Mouse (Mus musculus) urinary bladder, postnatal 10 days (tissue): ENCODE measurements around the gene Rpgrip1l.

Experiments used
- DNase-seq: peaks from one replicate; pipeline ENCODE4 v3.0.0; 2022; ENCODE audit warnings: low spot score

Rpgrip1l gene

DNA sequence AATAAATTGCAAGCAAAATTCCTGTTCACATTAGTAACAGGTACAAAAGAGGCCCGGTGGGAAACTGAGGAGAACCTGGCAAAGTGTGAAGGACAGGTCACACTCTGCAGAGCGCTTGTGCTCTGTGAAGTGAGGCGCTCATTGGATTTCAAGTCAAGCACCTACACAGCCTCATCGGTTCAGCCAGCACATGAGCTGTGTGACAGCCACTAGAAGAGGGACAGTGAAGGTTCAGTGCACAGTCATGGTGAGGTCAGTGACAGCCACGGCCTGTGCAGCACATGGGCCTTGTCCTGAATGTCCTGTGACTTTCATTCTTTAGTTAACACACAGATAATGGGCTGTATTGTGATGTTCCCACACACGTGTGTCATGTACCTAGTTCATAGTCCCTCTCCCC lies 107.2 kb downstream of the Rpgrip1l start:
- no peak for DNase-seq

DNA sequence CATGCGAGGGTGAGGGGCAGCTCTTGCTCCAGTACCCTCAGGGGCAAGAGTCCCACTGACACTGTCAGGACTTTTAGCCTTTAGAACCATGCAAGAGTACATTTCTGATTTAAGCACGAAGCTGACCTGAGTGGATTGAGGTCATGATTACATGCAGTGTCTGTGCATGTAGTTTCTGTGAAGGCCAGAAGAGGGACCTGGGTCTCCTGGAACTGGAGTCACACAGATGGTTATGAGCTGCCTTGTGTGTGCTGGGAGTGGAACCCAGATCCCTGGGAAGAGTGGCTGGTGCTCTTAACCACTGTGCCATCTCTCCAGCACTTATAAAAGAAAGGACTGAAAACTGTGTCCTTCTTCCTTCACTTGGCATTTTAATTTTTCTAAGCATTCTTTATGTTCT lies 111.9 kb downstream of the Rpgrip1l start:
- DNase-seq = no peak

DNA sequence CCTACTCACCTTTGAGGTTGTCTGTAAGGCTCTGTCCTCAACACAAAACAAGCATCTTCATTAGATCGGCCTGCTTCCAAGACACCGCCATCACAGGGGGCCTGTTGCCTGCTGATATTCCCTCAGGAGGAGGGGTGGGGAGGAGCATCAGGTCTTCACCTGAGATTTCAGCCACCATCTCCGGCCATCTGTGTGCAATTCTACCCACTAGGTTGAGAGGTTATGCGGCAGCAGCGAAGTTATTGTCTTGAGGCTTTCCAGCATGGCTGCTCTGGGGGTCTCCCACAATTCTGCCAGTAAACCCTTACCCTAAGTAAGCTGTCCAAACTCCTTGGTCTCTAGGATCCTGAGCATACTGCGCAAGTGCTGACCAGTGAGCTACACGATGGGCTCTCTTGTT lies 113.2 kb downstream of the Rpgrip1l start, which contains the start of gene Aktip:
Gene Aktip (minus strand): TSS at position 101 of the 400 bp plus-strand sequence.
- no peak for DNase-seq

DNA sequence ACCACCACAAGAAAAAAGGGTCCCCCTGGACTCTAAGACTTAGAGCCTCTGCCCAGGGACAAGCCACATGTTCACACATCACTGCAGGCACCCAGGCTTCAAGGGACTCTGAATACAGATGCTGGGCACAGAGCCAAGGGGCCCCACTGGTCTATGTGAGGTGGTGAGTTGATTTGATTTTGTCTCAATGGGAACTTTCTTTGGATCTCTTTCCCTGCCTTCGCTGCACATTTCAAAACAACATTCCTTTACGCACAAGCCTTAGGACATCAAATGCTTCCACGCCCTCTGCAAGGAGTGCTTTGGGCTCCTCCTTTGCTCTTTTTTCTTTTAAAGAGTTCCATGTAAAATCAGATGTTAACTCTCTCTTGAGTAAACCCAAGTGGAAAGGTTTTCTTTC lies 115.0 kb downstream of the Rpgrip1l start:
- no peak for DNase-seq

DNA sequence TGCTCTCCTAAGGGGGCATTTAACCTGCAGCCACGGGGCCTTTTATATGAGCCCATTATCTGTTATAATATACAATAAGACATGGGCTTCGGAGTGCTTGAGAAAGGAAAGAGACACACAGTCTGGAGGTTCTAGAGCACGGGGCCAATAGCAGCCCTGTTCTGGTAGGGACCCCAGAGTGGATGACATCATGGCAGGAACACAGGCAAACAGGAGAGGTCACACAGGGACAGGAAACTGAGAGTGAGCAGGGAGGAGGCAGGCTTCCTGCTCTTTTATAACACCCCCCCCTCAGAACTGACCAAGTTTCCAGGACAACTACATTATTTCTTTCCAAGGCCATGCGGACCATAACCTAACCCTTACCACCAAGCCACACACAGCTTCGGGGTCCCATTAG lies 115.8 kb downstream of the Rpgrip1l start:
- DNase-seq = no peak

DNA sequence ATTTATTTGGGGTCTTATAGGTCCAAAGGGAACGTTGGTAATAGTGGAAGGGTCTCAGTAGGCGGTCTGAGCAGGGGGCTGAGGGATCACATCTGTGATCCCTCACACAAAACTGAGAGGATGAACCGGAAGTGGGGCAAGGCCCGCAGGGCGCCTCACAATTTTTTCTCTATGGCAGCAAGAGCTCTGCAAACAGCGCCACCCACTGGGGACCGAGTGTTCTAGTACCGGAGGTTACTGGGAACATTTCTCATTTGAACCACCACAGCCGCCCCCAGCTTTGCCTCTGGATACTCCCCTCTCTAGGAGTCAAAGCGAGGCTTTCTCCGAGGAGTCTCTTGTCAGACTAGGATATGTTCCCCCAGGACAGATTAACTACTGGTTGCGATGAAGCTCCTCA lies 116.4 kb downstream of the Rpgrip1l start:
- DNase-seq = no peak

DNA sequence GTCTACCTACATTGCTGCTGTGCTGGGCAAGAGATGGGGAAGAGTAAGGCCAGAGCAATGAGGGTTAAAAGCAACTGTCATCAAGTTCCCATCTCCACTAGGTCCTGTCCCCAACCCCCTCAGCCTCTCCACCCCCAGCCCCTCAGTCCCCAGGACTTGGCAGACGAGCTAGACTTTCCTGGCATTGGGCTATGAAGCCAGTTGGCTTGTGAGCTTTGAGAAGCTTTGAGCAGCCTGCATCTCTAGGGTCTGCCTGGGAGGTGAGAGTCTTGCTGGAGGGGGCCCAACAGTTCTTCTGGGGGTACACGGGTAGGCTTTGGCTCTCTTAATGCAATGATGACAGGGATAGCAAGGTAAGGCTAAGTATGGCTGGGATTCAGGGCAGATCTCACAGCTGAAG lies 119.0 kb downstream of the Rpgrip1l start:
- no peak for DNase-seq

DNA sequence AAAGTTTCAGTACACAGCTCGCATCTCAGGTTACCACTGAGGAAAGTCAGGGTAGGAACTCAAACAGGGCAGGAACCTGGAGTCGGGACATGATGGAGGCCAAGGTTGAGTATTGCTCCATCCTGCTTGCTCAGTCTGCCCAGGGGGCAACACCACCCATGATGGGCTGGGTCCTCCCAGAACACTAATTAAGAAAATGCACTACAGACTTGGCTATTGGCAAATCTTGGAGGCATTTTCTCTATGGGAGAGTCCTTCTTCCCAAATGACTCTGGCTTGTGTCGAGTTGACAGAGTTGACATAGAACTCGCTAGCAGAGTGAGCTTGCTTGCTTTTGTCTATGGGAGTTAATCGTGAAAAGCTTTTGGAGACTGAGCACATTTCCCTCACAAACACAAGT lies 120.1 kb downstream of the Rpgrip1l start:
- no peak for DNase-seq

DNA sequence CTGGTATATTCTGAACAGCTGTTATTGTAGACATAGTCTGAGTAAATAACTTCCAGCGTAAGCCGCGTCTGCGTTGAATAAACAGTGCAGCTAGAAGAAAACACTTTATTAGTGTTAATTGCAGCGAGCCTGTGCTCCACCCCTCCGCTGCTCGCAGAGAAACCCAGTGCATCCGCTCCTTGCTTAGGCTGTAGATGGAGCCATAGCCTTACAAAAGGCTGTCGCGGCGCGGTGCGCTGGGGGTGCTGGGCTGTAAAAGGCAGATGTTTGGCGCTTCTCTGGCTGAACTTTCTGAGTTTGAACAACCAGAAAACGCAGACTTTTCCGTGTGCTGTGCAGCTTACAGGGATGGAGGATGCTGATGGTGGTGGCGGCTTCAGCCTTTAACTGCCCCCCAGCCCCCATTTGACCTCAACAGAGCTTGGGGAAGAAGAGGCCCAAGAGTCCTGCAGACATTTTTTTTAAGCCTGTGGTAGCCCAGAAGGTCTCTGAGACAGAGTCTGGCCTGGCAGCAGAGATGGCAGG lies 122.2 kb downstream of the Rpgrip1l start:
- DNase-seq = no peak

DNA sequence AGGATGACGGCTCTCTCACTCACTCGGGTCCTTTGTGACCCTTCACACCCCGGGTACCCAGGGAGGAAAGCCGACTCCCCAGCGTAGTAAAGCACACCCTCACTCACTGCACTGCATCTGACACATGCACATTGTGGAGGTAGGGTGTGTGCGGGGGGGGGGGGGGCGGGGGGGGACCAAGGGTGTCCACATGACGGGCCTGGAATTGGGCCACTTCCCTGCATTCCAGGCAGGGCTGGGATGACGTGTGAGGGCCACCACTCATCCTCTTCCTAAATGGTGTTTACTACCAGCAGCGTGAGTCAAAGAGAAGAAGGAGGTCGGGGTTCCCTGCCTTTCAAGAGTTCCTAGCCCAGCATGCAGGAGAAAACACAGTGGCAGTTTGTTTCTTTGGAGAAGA lies 124.9 kb downstream of the Rpgrip1l start:
- DNase-seq = no peak

DNA sequence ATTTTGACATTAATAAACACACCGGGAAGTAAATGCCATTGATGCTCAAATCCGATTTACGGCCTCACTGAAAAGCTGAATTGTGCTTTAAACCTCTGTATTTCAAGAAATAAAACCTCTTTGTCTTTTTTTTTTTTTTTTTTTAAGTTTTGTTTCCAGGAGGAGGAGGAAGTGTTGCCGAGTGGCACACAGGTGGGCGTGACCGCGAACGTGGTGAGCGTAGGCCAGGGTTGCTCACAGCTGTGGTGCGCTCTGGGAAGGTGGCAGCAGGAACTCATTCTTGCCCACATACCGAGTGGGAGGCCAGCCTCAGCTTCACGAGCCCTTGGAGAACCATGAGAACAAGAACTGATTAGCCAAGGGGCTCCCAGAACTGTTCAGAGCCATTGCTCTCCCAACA lies 126.7 kb downstream of the Rpgrip1l start:
- no peak for DNase-seq

DNA sequence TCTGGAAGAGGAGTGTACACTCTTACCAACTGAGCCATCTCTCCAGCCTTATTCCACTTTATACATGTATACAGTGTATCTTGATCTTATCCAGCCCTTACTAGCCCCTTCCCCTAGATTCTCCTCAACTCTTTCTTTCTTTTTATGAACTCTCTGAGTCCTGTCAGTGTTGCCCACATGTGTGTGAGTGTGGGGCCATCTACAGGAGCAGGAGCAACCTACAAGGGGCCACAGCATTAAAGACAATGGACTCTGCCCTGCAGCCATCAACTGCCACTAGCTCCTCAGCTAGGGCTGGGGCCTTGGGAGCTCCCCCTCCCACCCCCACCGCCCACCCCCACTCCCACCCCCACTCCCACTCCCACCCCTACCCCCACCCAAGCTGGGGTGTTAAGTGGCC lies 135.4 kb downstream of the Rpgrip1l start:
- DNase-seq = no peak

DNA sequence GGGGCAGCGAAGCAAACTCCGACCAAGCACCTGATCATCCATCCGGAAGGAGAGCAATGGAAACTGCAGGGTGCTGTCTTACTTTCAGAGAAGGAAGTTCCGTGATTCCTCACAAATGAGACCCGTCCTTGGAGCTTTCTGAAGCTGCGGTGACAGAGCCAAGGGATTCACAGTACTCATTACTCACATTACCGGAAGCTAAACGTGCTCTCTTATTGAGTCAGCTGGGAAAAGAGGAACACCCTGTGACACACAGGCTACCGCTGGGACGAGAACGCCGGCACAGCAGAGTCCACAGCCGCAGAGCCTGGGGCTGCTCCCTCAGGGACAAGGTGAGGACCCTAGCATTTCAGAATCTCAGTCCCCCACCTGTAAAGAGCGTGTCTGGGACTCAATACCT lies 136.9 kb downstream of the Rpgrip1l start:
- no peak for DNase-seq

DNA sequence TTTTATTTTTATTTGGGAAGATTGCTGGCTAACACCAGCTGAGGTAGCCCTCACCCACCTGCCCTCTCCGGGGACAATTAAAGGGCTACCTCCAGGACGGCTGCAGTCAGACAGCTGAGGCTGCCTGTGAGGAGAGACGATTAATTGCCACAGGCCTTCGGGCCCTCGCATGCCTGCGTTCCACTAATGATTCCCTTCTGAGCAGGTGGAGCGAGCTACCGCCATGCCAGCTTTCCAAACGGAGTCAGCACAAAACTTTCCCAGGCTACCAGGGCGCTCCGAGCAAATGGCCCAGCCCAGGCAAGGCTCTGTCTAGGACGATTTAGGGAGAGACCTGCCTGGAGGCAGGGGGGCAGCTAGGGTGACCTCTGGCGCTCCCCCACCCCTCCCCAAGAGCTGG lies 141.5 kb downstream of the Rpgrip1l start:
- no peak for DNase-seq

DNA sequence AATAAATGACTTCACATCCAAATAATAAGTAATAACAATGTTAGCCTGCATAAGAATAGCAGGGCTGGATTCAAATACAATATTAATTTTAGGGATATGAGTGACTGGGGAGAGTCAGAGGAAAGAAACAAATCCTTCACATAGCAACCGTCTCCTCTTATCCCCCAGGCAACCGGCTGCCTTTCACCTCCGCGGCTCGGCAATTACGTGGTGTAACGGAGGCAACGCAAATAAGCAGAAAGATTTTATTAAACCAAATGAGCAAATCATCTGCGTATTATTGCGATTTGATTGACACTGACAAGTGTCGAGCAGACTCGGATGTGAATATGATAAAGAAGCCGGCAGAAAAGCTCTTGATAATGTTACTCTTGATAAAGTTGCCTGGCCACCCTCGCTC lies 142.1 kb downstream of the Rpgrip1l start:
- DNase-seq = no peak

DNA sequence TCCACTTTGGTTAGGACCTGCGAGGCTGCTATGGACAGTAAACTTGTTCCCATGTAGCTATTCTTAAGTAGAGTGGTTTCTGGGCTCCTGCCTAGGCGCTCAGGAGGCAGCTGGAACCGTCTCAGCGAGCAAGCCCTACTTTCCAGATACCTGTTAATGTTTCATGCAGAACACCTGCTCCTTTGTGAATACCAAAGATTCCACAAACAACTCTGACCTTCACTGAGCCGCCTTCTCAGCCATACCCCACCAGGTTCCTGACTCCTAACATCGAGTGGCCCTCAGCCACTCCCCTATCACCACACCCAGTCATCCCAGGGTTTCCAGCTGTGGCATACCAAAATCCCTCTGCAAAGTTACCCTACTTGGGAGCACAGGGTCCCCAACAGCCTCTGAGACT lies 142.9 kb downstream of the Rpgrip1l start:
- DNase-seq = no peak
